Mouse (Mus musculus) limb, embryonic 14.5 days (tissue): ENCODE results near the gene Smco4. TPM values are rescaled to one million over a fixed set of nuclear protein-coding genes. Genes with fewer than 3 reads are reported as not detected.
"Not testable (repeated sequence)": the region's sequence is repeated elsewhere in the genome, so short reads cannot be mapped to it uniquely, and the experiment has no call there.

Source experiments
- ATAC-seq: fragments of 200-750 bp; cut with Nextera tagmentation; 2 replicates; pipeline ENCODE4 v1.8.0; 2017; ENCODE audit warnings: low read depth, moderate number of reproducible peaks, moderate TSS enrichment; ENCODE audit not compliant: low FRiP score
- DNase-seq: peaks from one replicate; pipeline ENCODE4 v3.0.0-alpha.2; 2015; ENCODE audit warnings: low spot score
- H3K27ac ChIP-seq: fragments of 300-500 bp; sonication (generic); replicated peaks from 2 replicates; pipeline ENCODE4 v1.5.1; 2014; ENCODE audit warnings: low read depth, mild to moderate bottlenecking, low read length, moderate library complexity, mixed read lengths
- H3K27me3 ChIP-seq: fragments of 300-500 bp; sonication (generic); 2 replicates; pipeline ENCODE4 v1.6.1; 2014; ENCODE audit warnings: low read length, mixed read lengths; ENCODE audit not compliant: control insufficient read depth, insufficient read depth
- H3K36me3 ChIP-seq: fragments of 300-500 bp; sonication (generic); 2 replicates; pipeline ENCODE4 v1.6.1; 2014; ENCODE audit warnings: mild to moderate bottlenecking, low read length, moderate library complexity, mixed read lengths; ENCODE audit not compliant: control insufficient read depth, insufficient read depth
- H3K4me1 ChIP-seq: fragments of 300-500 bp; sonication (generic); 2 replicates; pipeline ENCODE4 v1.6.1; 2014; ENCODE audit warnings: antibody characterized with exemption, low read length, mixed read lengths; ENCODE audit not compliant: control insufficient read depth, insufficient read depth
- H3K4me2 ChIP-seq: fragments of 300-500 bp; sonication (generic); replicated peaks from 2 replicates; pipeline ENCODE4 v1.6.1; 2014; ENCODE audit warnings: low read depth, mild to moderate bottlenecking, low read length, moderate library complexity; ENCODE audit not compliant: severe bottlenecking
- H3K4me3 ChIP-seq: fragments of 300-500 bp; sonication (generic); replicated peaks from 2 replicates; pipeline ENCODE4 v1.5.1; 2014; ENCODE audit warnings: low read length
- H3K9ac ChIP-seq: fragments of 300-500 bp; sonication (generic); 2 replicates; pipeline ENCODE4 v1.6.1; 2014; ENCODE audit warnings: mild to moderate bottlenecking, low read depth, low read length, moderate library complexity; ENCODE audit not compliant: severe bottlenecking
- H3K9me3 ChIP-seq: fragments of 300-500 bp; sonication (generic); 2 replicates; pipeline ENCODE4 v1.6.1; 2016; ENCODE audit warnings: low read length; ENCODE audit not compliant: control insufficient read depth
- POLR2A ChIP-seq: fragments of 200-500 bp; IDR thresholded peaks from 2 replicates; pipeline ENCODE4 v1.8.0; 2012; ENCODE audit warnings: inconsistent platforms, mild to moderate bottlenecking, moderate library complexity, borderline replicate concordance; ENCODE audit not compliant: insufficient read depth, insufficient read length; ENCODE audit errors: extremely low read depth
- WGBS: fragments of 180-500 bp; shearing (Covaris S2); extraction: QIAGEN DNeasy Blood & Tissue Kit; methylation state at CpG from one replicate; pipeline ENCODE4 v1.1.7; 2014; 5-methylcytosine and 5-hydroxymethylcytosine counted together
- polyA plus RNA-seq, 2 experiments: library from polyadenylated mRNA; depleted of rRNA in 1 of 2; stranded (reverse) in 1 of 2; unstranded in 1 of 2; fragments of >200 nt; fragmentation: Nextera tagmentation in 1 of 2; extraction: Ambion mirVana in 1 of 2; gene quantifications; 2 replicates each; pipeline versions ENCODE4 v1.2.1 to v1.2.3; 2012 to 2014

Gene Smco4
- polyA plus RNA-seq, 2 experiments: 6.9 to 24.5 TPM

DNA sequence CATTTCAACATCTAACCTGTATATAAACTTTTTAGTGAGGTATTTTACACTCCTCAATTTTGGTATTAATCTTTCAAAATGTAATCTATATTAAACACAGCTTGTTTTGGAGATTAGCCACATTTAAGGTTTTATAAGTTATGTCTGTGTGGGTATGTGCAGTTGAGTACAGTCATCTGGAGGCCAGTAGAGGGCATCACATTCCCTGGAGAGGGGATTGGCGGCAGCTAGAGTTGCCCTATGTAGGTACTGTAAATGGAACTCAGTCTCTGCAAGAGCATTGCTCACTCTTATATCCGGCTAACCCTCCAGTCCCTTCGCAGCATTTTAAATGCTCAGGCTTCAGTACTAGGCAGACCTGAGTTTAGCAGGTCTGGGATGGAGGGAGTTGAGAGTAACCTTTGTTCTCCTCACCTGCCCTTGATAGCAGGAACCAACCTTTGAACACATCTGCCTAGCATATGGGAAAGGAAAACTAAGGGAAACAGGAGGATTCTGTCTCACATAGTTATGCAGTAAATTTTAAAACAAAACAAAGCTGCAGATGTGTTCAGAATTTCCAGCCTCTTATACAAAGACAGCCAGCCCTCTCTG is 44.3 kb downstream of the Smco4 start:
- H3K27ac ChIP-seq: no peak overlapping the region
- WGBS: 75% methylated on average over 3 of the region's 3 CpGs

DNA sequence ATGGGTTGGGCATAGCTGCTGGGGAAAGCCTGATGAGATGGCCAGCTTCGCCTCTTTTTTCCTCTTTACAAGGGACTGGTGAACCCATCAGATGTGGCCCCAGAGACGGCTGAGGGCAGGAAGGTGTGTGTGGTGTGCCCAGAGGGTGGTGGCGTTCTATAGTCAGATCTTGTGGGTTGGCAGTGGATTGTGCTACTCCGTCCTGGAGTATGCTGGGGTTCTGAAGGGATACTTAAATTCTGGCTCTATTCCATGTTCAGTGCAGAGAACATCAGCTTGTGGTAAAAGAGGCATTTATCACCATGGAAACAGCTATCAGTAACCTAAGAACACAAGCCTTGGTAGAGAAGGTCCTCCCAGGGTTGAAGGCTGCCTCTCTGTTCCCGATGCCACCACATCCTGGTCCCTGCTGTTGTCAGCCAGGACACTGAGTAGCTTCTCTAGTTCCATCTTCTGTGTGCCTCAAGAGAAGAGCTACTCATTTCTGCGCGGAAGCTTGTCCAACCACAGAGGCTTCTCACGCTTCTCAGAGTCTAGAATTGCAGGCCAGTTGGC is 45.8 kb downstream of the Smco4 start:
- DNase-seq (no peak), ATAC-seq (no peak)
- Histone ChIP-seq H3K36me3 (no peaks in the 10 kb centered on the region; the same call in 1 of the 2 replicates), H3K27me3 (no peaks in the 10 kb centered on the region), H3K4me2 (no peak overlapping the region), H3K9me3 (no peaks in the 10 kb centered on the region), H3K27ac (no peak overlapping the region), H3K4me3 (no peak overlapping the region), H3K9ac (no peak overlapping the region), H3K4me1 (peaks cover 2% of the 10 kb centered on the region; the same call in 1 of the 2 replicates)
- 87% methylated on average over 8 of the region's 8 CpGs for WGBS
- TF ChIP-seq POLR2A: no peak

More for the DNA sequence above, 44.3 kb downstream of the Smco4 start:
- DNase-seq (no peak), ATAC-seq (no peak)
- H3K9me3 ChIP-seq: no peaks in the 10 kb centered on the region
- no peak overlapping the region for H3K9ac ChIP-seq
- H3K4me3 ChIP-seq: no peak overlapping the region
- H3K4me2 ChIP-seq: no peak overlapping the region
- H3K27me3 ChIP-seq: no peaks in the 10 kb centered on the region
- peaks cover 2% of the 10 kb centered on the region; the same call in 1 of the 2 replicates for H3K4me1 ChIP-seq
- TF ChIP-seq POLR2A: no peak
- H3K36me3 ChIP-seq: no peaks in the 10 kb centered on the region; the same call in 1 of the 2 replicates

DNA sequence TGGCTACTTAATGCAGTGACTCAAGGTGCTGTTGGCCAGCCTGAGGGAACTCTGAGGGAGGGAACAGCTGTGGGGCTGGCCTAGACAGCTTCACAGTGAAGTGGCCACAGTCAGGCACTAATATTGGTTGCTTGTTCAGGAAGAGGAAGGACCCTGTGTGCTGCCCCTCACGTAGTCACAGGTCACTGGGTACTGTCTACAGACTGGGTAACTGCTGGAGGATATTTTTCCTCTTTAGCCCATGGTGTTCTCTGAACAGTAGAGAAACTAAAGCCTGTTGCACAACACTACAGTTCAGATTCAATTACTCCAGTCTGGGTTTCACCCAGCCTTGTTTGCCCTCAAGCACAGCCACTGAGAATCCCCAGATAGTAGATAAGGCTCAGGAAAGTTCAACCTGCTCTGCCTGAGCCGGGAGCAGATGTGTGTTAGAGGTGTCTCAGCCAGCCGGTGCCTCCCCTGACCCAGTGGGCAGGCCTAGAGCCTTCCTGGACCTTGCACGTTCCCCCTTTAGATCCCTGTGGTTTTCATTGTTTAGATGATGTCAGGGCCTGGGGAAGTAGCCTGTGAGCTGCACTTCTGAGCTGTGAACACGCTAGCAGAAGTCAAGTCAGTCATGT is 48.6 kb downstream of the Smco4 start:
- no peaks in the 10 kb centered on the region for H3K4me1 ChIP-seq
- no peak for DNase-seq
- no peak for ATAC-seq
- no peak overlapping the region for H3K27ac ChIP-seq
- no peaks in the 10 kb centered on the region for H3K27me3 ChIP-seq
- peaks cover 6% of the 10 kb centered on the region for H3K36me3 ChIP-seq
- H3K4me3 ChIP-seq: no peak overlapping the region
- TF ChIP-seq POLR2A: no peak
- no peak overlapping the region for H3K9ac ChIP-seq
- H3K4me2 ChIP-seq: no peak overlapping the region
- WGBS: 76% methylated on average over 5 of the region's 5 CpGs
- H3K9me3 ChIP-seq: no peaks in the 10 kb centered on the region

DNA sequence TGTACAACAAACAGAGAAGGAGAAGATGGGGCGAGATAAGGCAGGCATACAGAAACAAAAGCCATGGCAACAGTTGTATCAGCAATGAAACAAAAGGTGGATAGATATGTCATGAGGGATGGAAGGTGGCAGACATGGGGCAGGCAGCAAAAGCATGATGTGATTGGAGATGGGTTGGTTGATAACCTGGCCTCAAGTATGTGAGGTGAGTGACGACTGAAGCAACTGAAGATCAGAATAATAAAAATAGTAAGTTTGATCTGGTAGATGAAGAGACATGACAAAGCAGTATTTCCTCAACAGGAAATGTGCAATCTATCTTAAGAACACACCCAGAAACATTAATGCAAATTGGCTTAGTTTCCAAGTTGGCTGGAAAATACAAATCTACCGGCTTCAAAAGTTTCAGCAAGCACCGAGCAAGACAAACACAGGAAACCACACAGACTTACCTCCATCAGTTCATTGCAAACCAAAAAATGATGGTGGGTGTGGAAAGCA is 57.3 kb downstream of the Smco4 start:
- no peaks in the 10 kb centered on the region for H3K27me3 ChIP-seq
- no peak overlapping the region for H3K9ac ChIP-seq
- ATAC-seq: no peak
- no peaks in the 10 kb centered on the region for H3K9me3 ChIP-seq
- 81% methylated on average over 4 of the region's 4 CpGs for WGBS
- H3K4me1 ChIP-seq: no peaks in the 10 kb centered on the region
- H3K4me3 ChIP-seq: no peak overlapping the region
- peaks cover 3% of the 10 kb centered on the region; the same call in 1 of the 2 replicates for H3K36me3 ChIP-seq
- H3K4me2 ChIP-seq: no peak overlapping the region
- no peak overlapping the region for H3K27ac ChIP-seq
- DNase-seq: no peak
- TF ChIP-seq POLR2A: no peak

DNA sequence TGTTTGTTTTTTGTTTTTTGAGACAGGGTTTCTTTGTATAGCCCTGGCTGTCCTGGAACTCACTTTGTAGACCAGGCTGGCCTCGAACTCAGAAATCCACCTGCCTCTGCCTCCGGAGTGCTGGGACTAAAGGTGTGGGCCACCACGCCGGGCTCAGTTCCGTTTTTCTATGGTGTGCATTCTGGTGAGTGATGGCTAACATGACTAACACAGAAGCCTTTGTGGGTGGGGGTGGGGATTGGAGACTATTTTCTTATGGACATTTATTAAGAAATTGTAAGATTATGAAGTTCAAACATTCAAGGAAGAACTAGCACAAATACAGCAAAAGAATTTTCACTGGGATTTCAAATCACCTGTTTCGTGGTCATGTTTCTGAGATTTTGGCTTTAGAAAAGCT is 57.8 kb downstream of the Smco4 start:
- H3K27ac ChIP-seq, H3K36me3 ChIP-seq, H3K9me3 ChIP-seq, ATAC-seq, H3K4me2 ChIP-seq, H3K27me3 ChIP-seq, H3K9ac ChIP-seq, H3K4me1 ChIP-seq, DNase-seq, H3K4me3 ChIP-seq: not testable (repeated sequence)
- WGBS: 89% methylated on average over 6 of the region's 6 CpGs
